Mouse (Mus musculus): ENCODE results near the gene Chaf1b.

DNA sequence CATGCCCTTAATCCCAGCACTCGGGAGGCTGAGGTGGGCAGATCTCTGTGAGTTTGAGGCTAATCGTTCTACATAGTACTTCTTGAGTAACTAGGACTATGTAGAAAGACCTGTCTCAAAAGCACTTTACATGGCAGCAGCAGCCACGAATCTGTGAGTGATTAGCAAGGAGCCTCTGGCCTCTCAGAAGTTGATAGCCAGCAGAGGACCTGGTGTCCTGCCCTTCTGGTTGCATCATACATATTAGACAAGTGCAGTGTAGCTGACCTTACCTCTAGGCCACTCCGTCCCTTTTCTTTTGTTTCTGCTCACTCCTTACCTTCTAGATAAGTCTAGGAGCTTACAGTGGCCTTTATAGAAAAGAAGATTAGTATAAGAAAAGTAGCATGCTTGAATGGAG, 23.7 kb upstream of the Chaf1b start:
- TF ChIP-seq BHLHE40 (IDR thresholded peaks at IDR 0.05; ENCODE audit: borderline replicate concordance, low read depth, low read length) (no peak), RAD21 (IDR thresholded peaks at IDR 0.05; ENCODE audit: low read depth, low read length) (no peak), NRF1 (IDR thresholded peaks at IDR 0.05; ENCODE audit: insufficient read depth, low read depth, low read length, poor library complexity, severe bottlenecking) (no peak), ZKSCAN1 (IDR thresholded peaks at IDR 0.05; ENCODE audit: low read depth, low read length) (no peak), CTCF (IDR thresholded peaks at IDR 0.05 in 2 of 3, conservative IDR thresholded peaks at IDR 0.05 in 1 of 3; ENCODE audit: control insufficient read depth in 1 of 3, insufficient read depth in 1 of 3, low read depth in 2 of 3, low read length in 3 of 3, poor library complexity in 1 of 3, severe bottlenecking in 1 of 3) (no peak), GATA1 (IDR thresholded peaks at IDR 0.05; ENCODE audit: low read depth, low read length) (no peak), USF1 (IDR thresholded peaks at IDR 0.05; ENCODE audit: low read depth, low read length) (no peak), NELFE (IDR thresholded peaks at IDR 0.05; ENCODE audit: low read depth, low read length) (no peak), MAZ (IDR thresholded peaks at IDR 0.05; ENCODE audit: low read depth, low read length) (no peak), MEF2A (IDR thresholded peaks at IDR 0.05; ENCODE audit: extremely low read depth, insufficient replicate concordance, low read depth, low read length, poor library complexity, severe bottlenecking) (no peak), MXI1 (IDR thresholded peaks at IDR 0.05; ENCODE audit: low read depth, low read length) (no peak), POLR2A (IDR thresholded peaks at IDR 0.05; ENCODE audit: control insufficient read depth in 1 of 2, insufficient read depth in 1 of 2, low read depth in 1 of 2, low read length in 2 of 2, poor library complexity in 1 of 2) (no peak)

All from MEL (cell line).